Mouse (Mus musculus): ENCODE data around the gene Exph5.

The Exph5 gene

DNA sequence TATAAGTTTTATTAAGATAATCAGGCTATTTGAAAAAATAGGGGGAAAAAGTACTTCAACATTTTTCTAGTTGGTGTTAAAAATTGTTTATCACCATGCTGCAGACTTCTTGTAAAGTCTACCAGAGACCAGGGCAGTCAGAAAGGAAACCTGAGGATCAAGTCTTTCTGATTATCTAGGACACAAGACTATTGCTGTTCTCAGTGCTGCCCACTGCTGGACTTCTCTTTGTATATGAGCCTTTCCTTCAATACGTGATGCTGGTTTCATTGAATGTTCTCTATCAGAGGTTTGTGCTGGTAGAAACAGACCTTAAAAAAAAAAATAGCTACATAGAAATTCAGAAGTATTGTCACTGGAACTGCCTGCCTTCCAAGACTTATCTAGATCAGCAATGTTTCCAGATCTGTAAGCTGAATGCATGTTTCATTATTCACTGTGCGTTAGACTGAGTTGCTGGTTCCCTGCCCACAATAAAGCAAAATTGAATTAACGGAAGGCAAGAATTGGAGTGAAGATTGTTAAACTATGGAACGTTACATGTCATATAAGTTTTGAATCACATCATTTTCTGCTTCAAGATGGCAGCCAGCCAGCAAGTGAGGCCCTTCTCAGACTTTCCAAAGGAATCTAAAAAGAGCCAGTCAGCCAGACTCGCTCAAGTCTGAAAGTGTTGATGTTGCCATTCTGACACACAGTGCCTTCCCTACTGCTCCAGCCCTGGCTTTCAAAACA, 32.6 kb upstream of the Exph5 start:
- Histone ChIP-seq H3K27me3 (ENCODE audit: insufficient read depth, low read length) (no peaks in the 10 kb centered on the region), H3K4me3 (replicated peaks; ENCODE audit: low read length) (no peak overlapping the region), H3K36me3 (ENCODE audit: insufficient read depth, low read length) (no peaks in the 10 kb centered on the region), H3K9me3 (ENCODE audit: low read length) (no peaks in the 10 kb centered on the region), H3K4me1 (replicated peaks; ENCODE audit: low read depth, low read length) (peaks cover 32% of the 10 kb centered on the region)
- TF ChIP-seq CTCF (conservative IDR thresholded peaks at IDR 0.05; ENCODE audit: low read length) (peak; percentile 28; the same call in 1 of the 2 replicates), POU5F1 (IDR thresholded peaks at IDR 0.05; ENCODE audit: borderline replicate concordance, low read length) (no peak)

- no peak for TF ChIP-seq NANOG (IDR thresholded peaks at IDR 0.05; ENCODE audit: borderline replicate concordance, low read length)
- TF ChIP-seq CTCF (conservative IDR thresholded peaks at IDR 0.05; ENCODE audit: low read length), result no peak
- TF ChIP-seq POU5F1 (IDR thresholded peaks at IDR 0.05; ENCODE audit: borderline replicate concordance, low read length), result no peak
- Histone ChIP-seq H3K4me3 (replicated peaks; ENCODE audit: low read length) (no peak overlapping the region), H3K4me1 (replicated peaks; ENCODE audit: low read depth, low read length) (peaks cover 27% of the 10 kb centered on the region), H3K9me3 (ENCODE audit: low read length) (no peaks in the 10 kb centered on the region), H3K27me3 (ENCODE audit: insufficient read depth, low read length) (no peaks in the 10 kb centered on the region), H3K36me3 (ENCODE audit: insufficient read depth, low read length) (no peaks in the 10 kb centered on the region)
Measured at GRCm38 (mm10) chr9:53269466-53269755, 32.1 kb upstream of the Exph5 start.

- H3K9me3 ChIP-seq (ENCODE audit: low read length), result no peaks in the 10 kb centered on the region
- no peak overlapping the region for H3K4me3 ChIP-seq (replicated peaks; ENCODE audit: low read length)
- H3K36me3 ChIP-seq (ENCODE audit: insufficient read depth, low read length), result no peaks in the 10 kb centered on the region
- H3K4me1 ChIP-seq (replicated peaks; ENCODE audit: low read depth, low read length), result peaks cover 9% of the 10 kb centered on the region
- TF ChIP-seq POU5F1 (IDR thresholded peaks at IDR 0.05; ENCODE audit: borderline replicate concordance, low read length), result no peak
- no peak for TF ChIP-seq NANOG (IDR thresholded peaks at IDR 0.05; ENCODE audit: borderline replicate concordance, low read length)
- no peak for TF ChIP-seq CTCF (conservative IDR thresholded peaks at IDR 0.05; ENCODE audit: low read length)
- no peaks in the 10 kb centered on the region for H3K27me3 ChIP-seq (ENCODE audit: insufficient read depth, low read length)
Measured at GRCm38 (mm10) chr9:53271281-53272022, 30.0 kb upstream of the Exph5 start.

- peaks cover 6% of the 10 kb centered on the region for H3K4me1 ChIP-seq (replicated peaks; ENCODE audit: low read depth, low read length)
- no peaks in the 10 kb centered on the region for H3K9me3 ChIP-seq (ENCODE audit: low read length)
- H3K27me3 ChIP-seq (ENCODE audit: insufficient read depth, low read length), result no peaks in the 10 kb centered on the region
- no peak for TF ChIP-seq POU5F1 (IDR thresholded peaks at IDR 0.05; ENCODE audit: borderline replicate concordance, low read length)
- no peak for TF ChIP-seq CTCF (conservative IDR thresholded peaks at IDR 0.05; ENCODE audit: low read length)
- TF ChIP-seq NANOG (IDR thresholded peaks at IDR 0.05; ENCODE audit: borderline replicate concordance, low read length), result no peak
- no peak overlapping the region for H3K4me3 ChIP-seq (replicated peaks; ENCODE audit: low read length)
- H3K36me3 ChIP-seq (ENCODE audit: insufficient read depth, low read length), result no peaks in the 10 kb centered on the region
Measured at GRCm38 (mm10) chr9:53272207-53272606, 29.3 kb upstream of the Exph5 start.

- H3K9me3 ChIP-seq (ENCODE audit: low read length), result no peaks in the 10 kb centered on the region
- no peak overlapping the region for H3K4me3 ChIP-seq (replicated peaks; ENCODE audit: low read length)
- H3K27me3 ChIP-seq (ENCODE audit: insufficient read depth, low read length), result no peaks in the 10 kb centered on the region
- no peaks in the 10 kb centered on the region for H3K36me3 ChIP-seq (ENCODE audit: insufficient read depth, low read length)
- H3K4me1 ChIP-seq (replicated peaks; ENCODE audit: low read depth, low read length), result peaks cover 6% of the 10 kb centered on the region
- TF ChIP-seq POU5F1 (IDR thresholded peaks at IDR 0.05; ENCODE audit: borderline replicate concordance, low read length) (no peak), CTCF (conservative IDR thresholded peaks at IDR 0.05; ENCODE audit: low read length) (no peak), NANOG (IDR thresholded peaks at IDR 0.05; ENCODE audit: borderline replicate concordance, low read length) (no peak)
Measured at GRCm38 (mm10) chr9:53272714-53273113, 28.8 kb upstream of the Exph5 start.

GRCm38 (mm10) chr9:53276381-53276780, 25.1 kb upstream of the Exph5 start:
- Histone ChIP-seq H3K36me3 (ENCODE audit: insufficient read depth, low read length) (no peaks in the 10 kb centered on the region), H3K4me1 (replicated peaks; ENCODE audit: low read depth, low read length) (peaks cover 9% of the 10 kb centered on the region), H3K9me3 (ENCODE audit: low read length) (no peaks in the 10 kb centered on the region), H3K4me3 (replicated peaks; ENCODE audit: low read length) (no peak overlapping the region), H3K27me3 (ENCODE audit: insufficient read depth, low read length) (no peaks in the 10 kb centered on the region)
- TF ChIP-seq CTCF (conservative IDR thresholded peaks at IDR 0.05; ENCODE audit: low read length) (no peak), NANOG (IDR thresholded peaks at IDR 0.05; ENCODE audit: borderline replicate concordance, low read length) (no peak), POU5F1 (IDR thresholded peaks at IDR 0.05; ENCODE audit: borderline replicate concordance, low read length) (no peak)

GRCm38 (mm10) chr9:53278997-53279396, 22.5 kb upstream of the Exph5 start:
- Histone ChIP-seq H3K36me3 (ENCODE audit: insufficient read depth, low read length) (no peaks in the 10 kb centered on the region), H3K4me1 (replicated peaks; ENCODE audit: low read depth, low read length) (peaks cover 6% of the 10 kb centered on the region; the same call in 1 of the 2 replicates), H3K4me3 (replicated peaks; ENCODE audit: low read length) (no peak overlapping the region), H3K9me3 (ENCODE audit: low read length) (no peaks in the 10 kb centered on the region), H3K27me3 (ENCODE audit: insufficient read depth, low read length) (no peaks in the 10 kb centered on the region)
- TF ChIP-seq POU5F1 (IDR thresholded peaks at IDR 0.05; ENCODE audit: borderline replicate concordance, low read length) (no peak), CTCF (conservative IDR thresholded peaks at IDR 0.05; ENCODE audit: low read length) (no peak), NANOG (IDR thresholded peaks at IDR 0.05; ENCODE audit: borderline replicate concordance, low read length) (no peak)

DNA sequence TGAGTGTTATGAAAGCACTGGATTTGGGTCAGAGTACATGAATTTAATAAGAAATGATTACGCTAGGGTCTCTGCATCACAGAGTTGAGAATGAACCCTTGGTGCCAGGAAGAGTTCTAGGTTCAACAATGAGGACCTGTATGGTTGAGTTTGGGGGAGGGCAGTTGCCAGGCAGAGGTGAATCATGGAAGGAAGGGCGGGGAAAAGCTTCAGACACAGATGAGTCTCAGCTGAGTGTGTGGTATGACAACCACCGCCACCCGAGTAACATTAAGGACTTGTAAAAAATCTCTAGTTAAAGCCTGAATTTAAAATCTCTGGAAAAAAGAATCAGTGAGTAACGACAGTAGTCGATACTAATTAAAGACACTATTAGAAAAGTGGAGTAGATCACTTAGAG, 14.7 kb upstream of the Exph5 start:
- Histone ChIP-seq H3K36me3 (ENCODE audit: insufficient read depth, low read length) (no peaks in the 10 kb centered on the region), H3K27me3 (ENCODE audit: insufficient read depth, low read length) (no peaks in the 10 kb centered on the region), H3K9me3 (ENCODE audit: low read length) (no peaks in the 10 kb centered on the region), H3K4me3 (replicated peaks; ENCODE audit: low read length) (no peak overlapping the region), H3K4me1 (replicated peaks; ENCODE audit: low read depth, low read length) (no peaks in the 10 kb centered on the region)
- no peak for TF ChIP-seq NANOG (IDR thresholded peaks at IDR 0.05; ENCODE audit: borderline replicate concordance, low read length)
- no peak for TF ChIP-seq POU5F1 (IDR thresholded peaks at IDR 0.05; ENCODE audit: borderline replicate concordance, low read length)
- no peak for TF ChIP-seq CTCF (conservative IDR thresholded peaks at IDR 0.05; ENCODE audit: low read length)

Data from E14TG2a.4 (cell line).